Mouse (Mus musculus) hindbrain, embryonic 10.5 days (tissue): ENCODE data around the gene Syap1. TPM values are rescaled to one million over a fixed set of nuclear protein-coding genes. Genes with fewer than 3 reads are reported as not detected.

Source experiments
- DNase-seq: peaks from one replicate; pipeline ENCODE4 v3.0.0-alpha.2; 2017; ENCODE audit warnings: low spot score
- H3K27ac ChIP-seq: fragments of 300-500 bp; sonication (generic); 2 replicates; pipeline ENCODE4 v1.5.1; 2016; ENCODE audit warnings: mild to moderate bottlenecking, moderate library complexity
- H3K27me3 ChIP-seq: fragments of 300-500 bp; sonication (generic); 2 replicates; pipeline ENCODE4 v1.6.1; 2016; ENCODE audit warnings: mild to moderate bottlenecking; ENCODE audit not compliant: poor library complexity, insufficient read depth, severe bottlenecking
- H3K36me3 ChIP-seq: fragments of 300-500 bp; sonication (generic); 2 replicates; pipeline ENCODE4 v1.6.1; 2016; ENCODE audit warnings: mild to moderate bottlenecking, moderate library complexity
- H3K4me1 ChIP-seq: fragments of 300-500 bp; sonication (generic); replicated peaks from 2 replicates; pipeline ENCODE4 v1.6.1; 2016; ENCODE audit warnings: mild to moderate bottlenecking
- H3K4me3 ChIP-seq: fragments of 300-500 bp; sonication (generic); 2 replicates; pipeline ENCODE4 v1.5.1; 2016; ENCODE audit warnings: mild to moderate bottlenecking, moderate library complexity
- H3K9me3 ChIP-seq: fragments of 300-500 bp; sonication (generic); 2 replicates; pipeline ENCODE4 v1.6.1; 2016; ENCODE audit warnings: mild to moderate bottlenecking, moderate library complexity
- WGBS: fragments of 180-500 bp; shearing (Covaris S2); methylation state at CpG from one replicate; pipeline ENCODE4 v1.1.7; 2016; 5-methylcytosine and 5-hydroxymethylcytosine counted together
- microRNA counts: library from miRNA; unstranded; fragments of <30 nt; microRNA quantifications from one replicate; lab custom pipeline; 2017
- polyA plus RNA-seq: library from polyadenylated mRNA; unstranded; fragments of >200 nt; fragmentation: Nextera tagmentation; extraction: Ambion mirVana; gene quantifications from 2 replicates; pipeline ENCODE4 v1.2.1, GENCODE M21; 2016

The Syap1 gene
- polyA plus RNA-seq, 1 experiment from 2014 or later, result 22.0 TPM

DNA sequence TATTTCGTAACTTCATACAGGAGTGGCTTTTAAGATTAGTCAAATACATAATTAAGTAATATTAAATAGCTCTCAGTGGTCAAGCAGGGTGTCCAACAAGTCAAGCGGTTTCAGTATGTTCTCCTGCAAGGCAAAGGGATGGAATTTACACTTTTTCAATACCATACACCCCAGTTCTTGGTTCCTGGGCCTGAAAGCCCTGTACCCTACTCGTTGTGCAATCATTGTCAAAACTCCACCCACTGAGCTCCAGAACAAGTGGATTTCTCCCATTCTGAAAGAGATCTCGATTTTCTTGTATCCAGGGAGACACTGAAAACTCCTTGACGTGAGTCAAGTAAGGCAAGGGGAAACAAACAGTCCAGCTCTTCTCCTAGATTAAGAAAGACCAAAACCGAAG lies 60.2 kb downstream of the Syap1 start:
- no peak overlapping the region for H3K27ac ChIP-seq
- peaks cover 9% of the 10 kb centered on the region for H3K27me3 ChIP-seq
- H3K9me3 ChIP-seq, result no peaks in the 10 kb centered on the region
- H3K4me1 ChIP-seq, result peaks cover 15% of the 10 kb centered on the region
- 37% methylated on average over 6 of the region's 6 CpGs for WGBS
- H3K36me3 ChIP-seq, result no peaks in the 10 kb centered on the region
- H3K4me3 ChIP-seq, result peak overlapping the region; percentile 65
- no peak for DNase-seq

MicroRNAs encoded within 50 kb of the gene (microRNA counts, 519-probe panel; counts per million panel counts)
- microRNA mmu-miR-3473 (lab: Ali Mortazavi, UCI), result 1,255 counts per million, percentile 77 among the panel's probes with 10 or more counts

Other genes starting within 250 kb of the Syap1 start
- 0.38 and 0.52 TPM in 2 replicates for gene Reps2, start 244.8 kb downstream of the Syap1 start, polyA plus RNA-seq
- gene Rbbp7, start 128.0 kb downstream of the Syap1 start, polyA plus RNA-seq, result 305 and 387 TPM in 2 replicates
- gene Txlng, start 59.0 kb downstream of the Syap1 start, polyA plus RNA-seq, result 11.2 and 14.2 TPM in 2 replicates
- 60.0 and 67.8 TPM in 2 replicates for gene Ctps2, start 12.8 kb upstream of the Syap1 start, polyA plus RNA-seq
- gene S100g, start 76.2 kb upstream of the Syap1 start, polyA plus RNA-seq, result 0.37 TPM in 1 of 2 replicates, not detected in the other